Mouse (Mus musculus) mouse embryonic stem cell (cell line): ENCODE results near the gene Scand1.

ENCODE experiments used
- in situ Hi-C, 2 experiments: fragments of 300-500 bp; cut with MboI; formaldehyde crosslinking; loops; 1 replicate in 1 of 2; 3 replicates in 1 of 2; pipeline ENCODE4 v1.14.3; 2019 to 2020; ENCODE audit warnings: low sequenced_read_pairs in 2 of 2, low pct_unique_long_range_greater_than_20kb in 1 of 2, mixed read lengths in 1 of 2; ENCODE audit not compliant: unreplicated experiment in 1 of 2

The Scand1 gene

DNA sequence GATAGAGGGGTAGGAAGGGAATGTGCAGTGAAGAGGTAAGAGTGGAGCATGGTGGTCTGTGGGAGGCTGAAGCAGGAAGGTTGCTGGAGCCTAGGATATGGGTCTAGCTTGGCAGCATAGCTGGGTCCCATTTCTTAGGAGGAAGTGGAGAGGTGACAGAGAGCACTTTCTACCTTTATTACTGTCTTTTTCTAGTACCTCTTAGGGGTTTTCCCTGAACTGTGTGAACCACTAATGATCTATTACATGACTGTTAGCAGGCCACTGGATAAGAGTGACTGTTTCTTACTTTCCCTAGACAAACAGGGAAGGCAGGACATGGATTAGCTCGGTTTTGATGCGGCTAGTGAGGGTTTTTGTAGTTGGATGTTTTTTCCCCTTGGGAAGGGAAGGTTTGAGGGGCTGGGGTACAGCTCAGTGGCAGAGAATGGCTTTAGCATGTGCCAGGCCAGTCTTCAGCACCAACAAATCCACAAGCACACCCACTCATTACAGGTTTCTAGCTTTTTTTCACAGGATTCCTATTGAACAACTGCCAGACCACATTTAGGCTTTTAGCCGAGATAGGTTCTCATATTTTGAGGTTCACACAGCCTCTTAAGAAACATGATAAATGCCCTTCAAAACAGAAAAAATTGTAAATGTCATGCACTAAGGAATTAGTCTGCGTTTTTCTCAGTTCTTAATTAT lies 49.2 kb downstream of the Scand1 start:
- in situ Hi-C loops, result no loop called here
